Mouse (Mus musculus): ENCODE results near the gene BC052040.

DNA sequence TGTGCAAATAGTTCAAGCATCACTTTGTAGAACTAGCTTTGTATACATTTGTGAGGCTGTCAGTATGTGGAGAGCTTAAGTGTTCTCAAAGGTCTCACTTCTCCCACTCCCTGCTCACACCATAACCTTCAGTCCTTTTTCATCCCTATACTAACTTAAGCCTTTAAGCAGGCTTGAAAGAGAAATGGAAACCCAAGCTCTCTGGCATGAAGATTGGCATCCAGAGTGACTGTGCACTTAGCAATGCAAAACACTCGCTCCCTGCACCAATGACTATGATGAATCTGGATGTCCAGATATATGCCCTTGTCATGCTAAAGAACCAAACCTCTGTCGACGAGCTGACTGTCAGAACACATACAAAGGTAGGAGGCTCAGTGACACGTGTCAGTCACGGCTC is 6.7 kb upstream of the BC052040 start:
- TF ChIP-seq POLR2A (IDR thresholded peaks at IDR 0.05; ENCODE audit: low read depth, low read length) (no peak), CTCF (conservative IDR thresholded peaks at IDR 0.05; ENCODE audit: insufficient read depth, insufficient read length, low read depth, low read length) (no peak)

Measured in kidney, adult 2 months (tissue).